Comparison of ENCODE assay signal across 9 mouse cellular contexts in the genomic region with DNA sequence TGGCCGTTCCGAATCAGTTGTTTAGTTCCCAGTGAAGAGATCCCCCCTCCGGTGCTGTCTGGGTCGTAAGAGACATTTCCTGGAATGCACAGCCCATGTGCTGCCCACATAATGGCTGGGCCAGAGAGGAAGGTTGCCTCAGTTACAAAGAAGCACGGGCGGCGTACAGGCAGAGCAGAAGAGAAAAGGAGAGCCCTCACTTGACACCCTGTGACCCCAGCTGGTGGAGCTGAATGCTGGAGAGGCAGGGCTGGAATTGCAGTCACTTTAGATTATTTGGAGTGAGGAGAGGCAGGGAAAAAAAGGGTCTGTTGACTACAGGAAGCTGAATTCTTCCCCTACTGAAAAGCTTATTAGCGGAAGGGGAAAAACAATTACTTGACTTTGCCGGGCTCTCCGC.
DNase-seq lines count a peak whose midpoint lies in the region; ATAC-seq and TF ChIP-seq lines count a peak whose summit lies in the region.
"Had no signal": no experiment of that assay in that cellular context is flagged by ENCODE, and none has a peak within 500 bp of the region (broad histone marks: within the 10 kb centered on the region; RNA-seq: fewer than 3 reads in every experiment).

No protein-coding gene starts in this region.

- ATAC-seq in lung, embryonic 14.5 days (ENCODE audit: insufficient read depth) = no peak
- no peak for ATAC-seq in hindbrain, embryonic 11.5 days (ENCODE audit: low FRiP score)
- no peak for ATAC-seq in midbrain, embryonic 16.5 days

- 45% methylated on average over 10 of the region's 10 CpGs for WGBS in heart, embryonic 10.5 days
- WGBS in heart, adult 2 months = 40% methylated on average over 10 of the region's 10 CpGs
- 28% methylated on average over 10 of the region's 10 CpGs for WGBS in lung, embryonic 14.5 days
- 24% methylated on average over 10 of the region's 10 CpGs for WGBS in lung, adult 2 months
- 23% methylated on average over 10 of the region's 10 CpGs for WGBS in hindbrain, embryonic 11.5 days
- 15% methylated on average over 10 of the region's 10 CpGs for WGBS in midbrain, embryonic 16.5 days

- no peak for DNase-seq in heart, embryonic 10.5 days (ENCODE audit: low spot score)
- no peak for DNase-seq in heart, adult 2 months
- DNase-seq in lung, embryonic 14.5 days = peak; percentile 62
- no peak for DNase-seq in lung, adult 2 months
- peak; percentile 59 for DNase-seq in hindbrain, embryonic 11.5 days (ENCODE audit: low spot score)
- DNase-seq in frontal cortex, adult 2 months (ENCODE audit: extremely low spot score in 1 of 2, low spot score in 1 of 2) = no peak
- no peak for DNase-seq in layer of hippocampus, postnatal 14 days (ENCODE audit: low spot score in 2 of 2)
- DNase-seq: cerebellum, adult 18-20 months had no signal

- 0 out of 2 replicates have a peak, but pooled peaks cover 4% of the 10 kb centered on the region for H3K36me3 ChIP-seq in heart, embryonic 10.5 days
- no peaks in the 10 kb centered on the region for H3K36me3 ChIP-seq in heart, adult 2 months (ENCODE audit: control insufficient read depth, insufficient read depth, low read length)
- no peaks in the 10 kb centered on the region for H3K36me3 ChIP-seq in lung, embryonic 14.5 days (ENCODE audit: insufficient read depth)
- no peaks in the 10 kb centered on the region for H3K36me3 ChIP-seq in hindbrain, embryonic 11.5 days (ENCODE audit: control insufficient read depth, insufficient read depth, low read length)
- H3K36me3 ChIP-seq in midbrain, embryonic 16.5 days (ENCODE audit: control insufficient read depth, insufficient read depth, low read length) = no peaks in the 10 kb centered on the region; the same call in 1 of the 2 replicates

- peaks cover 78% of the 10 kb centered on the region for H3K4me1 ChIP-seq in heart, embryonic 10.5 days
- H3K4me1 ChIP-seq in heart, adult 2 months (ENCODE audit: control insufficient read depth, insufficient read depth, low read length) = peaks cover 4% of the 10 kb centered on the region
- H3K4me1 ChIP-seq in lung, embryonic 14.5 days (ENCODE audit: insufficient read depth) = peaks cover 60% of the 10 kb centered on the region
- peaks cover 23% of the 10 kb centered on the region for H3K4me1 ChIP-seq in lung, adult 2 months (ENCODE audit: control insufficient read depth, insufficient read depth, low read length)
- peaks cover 24% of the 10 kb centered on the region; the same call in 1 of the 2 replicates for H3K4me1 ChIP-seq in hindbrain, embryonic 11.5 days (replicated peaks; ENCODE audit: control insufficient read depth, insufficient read depth, low read length)
- H3K4me1 ChIP-seq in midbrain, embryonic 16.5 days (ENCODE audit: control insufficient read depth, insufficient read depth, low read length) = peaks cover 77% of the 10 kb centered on the region

- H3K9ac ChIP-seq in heart, adult 2 months (ENCODE audit: low read depth, low read length) = no peak overlapping the region
- 0 out of 2 replicates have a peak overlapping the region, but pooled peaks have one; percentile 9 for H3K9ac ChIP-seq in lung, embryonic 14.5 days
- H3K9ac ChIP-seq in hindbrain, embryonic 11.5 days (ENCODE audit: low read depth, low read length) = no peak overlapping the region
- H3K9ac ChIP-seq in midbrain, embryonic 16.5 days (ENCODE audit: low read depth, low read length) = 0 out of 2 replicates have a peak overlapping the region, but pooled peaks have one; percentile 4

- no peak for TF ChIP-seq POLR2A in heart, adult 2 months (IDR thresholded peaks at IDR 0.05; ENCODE audit: insufficient read depth, low read depth, low read length)
- TF ChIP-seq POLR2A in lung, adult 2 months (IDR thresholded peaks at IDR 0.05; ENCODE audit: borderline replicate concordance, extremely low read depth, low read depth, low read length) = no peak

- H3K4me3 ChIP-seq in heart, embryonic 10.5 days = no peak overlapping the region
- H3K4me3 ChIP-seq in heart, adult 2 months = no peak overlapping the region
- H3K4me3 ChIP-seq in lung, embryonic 14.5 days (ENCODE audit: low read depth, low read length) = no peak overlapping the region
- no peak overlapping the region for H3K4me3 ChIP-seq in lung, adult 2 months (replicated peaks; ENCODE audit: extremely low read depth, low read depth, low read length)
- no peak overlapping the region for H3K4me3 ChIP-seq in hindbrain, embryonic 11.5 days (ENCODE audit: low read depth, low read length)
- H3K4me3 ChIP-seq in midbrain, embryonic 16.5 days (ENCODE audit: low read depth, low read length) = no peak overlapping the region

- peak overlapping the region; percentile 19; the same call in 1 of the 2 replicates for H3K4me2 ChIP-seq in lung, embryonic 14.5 days
- no peak overlapping the region for H3K4me2 ChIP-seq in hindbrain, embryonic 11.5 days (replicated peaks; ENCODE audit: low read depth, low read length)
- peak overlapping the region; percentile 12; the same call in 1 of the 2 replicates for H3K4me2 ChIP-seq in midbrain, embryonic 16.5 days (ENCODE audit: low read length)

- no peak for TF ChIP-seq EP300 in heart, adult 2 months (IDR thresholded peaks at IDR 0.05; ENCODE audit: insufficient read depth, low read depth, low read length)

- H3K27me3 ChIP-seq in heart, embryonic 10.5 days (ENCODE audit: insufficient read depth, poor library complexity, severe bottlenecking) = no peaks in the 10 kb centered on the region
- H3K27me3 ChIP-seq in heart, adult 2 months (ENCODE audit: control insufficient read depth, insufficient read depth, low read length) = no peaks in the 10 kb centered on the region
- H3K27me3 ChIP-seq in lung, embryonic 14.5 days (ENCODE audit: insufficient read depth, low read length) = no peaks in the 10 kb centered on the region
- no peaks in the 10 kb centered on the region; the same call in 1 of the 2 replicates for H3K27me3 ChIP-seq in hindbrain, embryonic 11.5 days (ENCODE audit: control insufficient read depth, insufficient read depth, low read length)
- no peaks in the 10 kb centered on the region for H3K27me3 ChIP-seq in midbrain, embryonic 16.5 days (ENCODE audit: control insufficient read depth, insufficient read depth, low read depth, low read length)

- peak overlapping the region; percentile 85 for H3K27ac ChIP-seq in heart, embryonic 10.5 days
- no peak overlapping the region for H3K27ac ChIP-seq in heart, adult 2 months
- peak overlapping the region; percentile 78 for H3K27ac ChIP-seq in lung, embryonic 14.5 days (ENCODE audit: low read depth)
- H3K27ac ChIP-seq in hindbrain, embryonic 11.5 days (ENCODE audit: low read depth, low read length) = peak overlapping the region; percentile 68
- H3K27ac ChIP-seq in midbrain, embryonic 16.5 days (ENCODE audit: low read length) = peak overlapping the region; percentile 65

- intact Hi-C loops in heart, adult 2 months (cut with DNase I) = no loop called here

- no peaks in the 10 kb centered on the region for H3K9me3 ChIP-seq in heart, embryonic 10.5 days
- H3K9me3 ChIP-seq in lung, embryonic 14.5 days (ENCODE audit: low read depth, low read length) = no peaks in the 10 kb centered on the region
- H3K9me3 ChIP-seq in hindbrain, embryonic 11.5 days (ENCODE audit: control insufficient read depth, low read length) = no peaks in the 10 kb centered on the region
- H3K9me3 ChIP-seq in midbrain, embryonic 16.5 days (replicated peaks; ENCODE audit: control insufficient read depth, low read length, poor library complexity, severe bottlenecking) = no peaks in the 10 kb centered on the region

- no peaks in the 10 kb centered on the region for H3K79me2 ChIP-seq in heart, adult 2 months (replicated peaks; ENCODE audit: control insufficient read depth, insufficient read depth, low read length)

- TF ChIP-seq CTCF in heart, adult 2 months (IDR thresholded peaks at IDR 0.05) = no peak
- no peak for TF ChIP-seq CTCF in lung, embryonic 14.5 days (IDR thresholded peaks at IDR 0.05; ENCODE audit: low read depth)
- no peak for TF ChIP-seq CTCF in lung, adult 2 months (IDR thresholded peaks at IDR 0.05; ENCODE audit: insufficient read depth, low read length)

Comparison
In these comparisons a context has a peak if more than half of its experiments do, and no peak if none do; other contexts are left out.
1. DNase-seq: peak in lung, embryonic 14.5 days (single experiment) and hindbrain, embryonic 11.5 days (single experiment); none in heart, embryonic 10.5 days (single experiment), heart, adult 2 months (0 of 2), lung, adult 2 months (single experiment), frontal cortex, adult 2 months (0 of 2) and layer of hippocampus, postnatal 14 days (0 of 2).
2. H3K9ac ChIP-seq: peak in lung, embryonic 14.5 days (single experiment) and midbrain, embryonic 16.5 days (single experiment); none in heart, adult 2 months (single experiment) and hindbrain, embryonic 11.5 days (single experiment).